Mouse (Mus musculus) embryonic facial prominence, embryonic 11.5 days (tissue): ENCODE measurements around the gene S1pr3. TPM values are rescaled to one million over a fixed set of nuclear protein-coding genes. Genes with fewer than 3 reads are reported as not detected.

Experiments used
- ATAC-seq: fragments of 200-750 bp; cut with Nextera tagmentation; replicated peaks from 2 replicates; pipeline ENCODE4 v1.8.0; 2017; ENCODE audit warnings: low read depth; ENCODE audit not compliant: insufficient number of reproducible peaks, low FRiP score, low TSS enrichment
- DNase-seq: peaks from one replicate; pipeline ENCODE4 v3.0.0-alpha.2; 2015; ENCODE audit warnings: low spot score
- H3K27ac ChIP-seq: fragments of 300-500 bp; sonication (generic); replicated peaks from 2 replicates; pipeline ENCODE4 v1.5.1; 2014; ENCODE audit warnings: mild to moderate bottlenecking, low read depth, low read length, control low read depth
- H3K27me3 ChIP-seq: fragments of 300-500 bp; sonication (generic); 2 replicates; pipeline ENCODE4 v1.6.1; 2014; ENCODE audit warnings: mild to moderate bottlenecking, low read length, moderate library complexity, mixed read lengths; ENCODE audit not compliant: control insufficient read depth, insufficient read depth
- H3K36me3 ChIP-seq: fragments of 300-500 bp; sonication (generic); replicated peaks from 2 replicates; pipeline ENCODE4 v1.6.1; 2014; ENCODE audit warnings: low read depth, mild to moderate bottlenecking, low read length, moderate library complexity, mixed read lengths; ENCODE audit not compliant: control insufficient read depth, insufficient read depth
- H3K4me1 ChIP-seq: fragments of 300-500 bp; sonication (generic); 2 replicates; pipeline ENCODE4 v1.6.1; 2014; ENCODE audit warnings: low read length, mixed read lengths; ENCODE audit not compliant: control insufficient read depth, insufficient read depth
- H3K4me2 ChIP-seq: fragments of 300-500 bp; sonication (generic); 2 replicates; pipeline ENCODE4 v1.6.1; 2014; ENCODE audit warnings: low read depth, mild to moderate bottlenecking, control low read depth, low read length, moderate library complexity
- H3K4me3 ChIP-seq: fragments of 300-500 bp; sonication (generic); 2 replicates; pipeline ENCODE4 v1.5.1; 2014; ENCODE audit warnings: low read depth, low read length, control low read depth
- H3K9ac ChIP-seq: fragments of 300-500 bp; sonication (generic); replicated peaks from 2 replicates; pipeline ENCODE4 v1.6.1; 2014; ENCODE audit warnings: mild to moderate bottlenecking, control low read depth, low read length
- H3K9me3 ChIP-seq: fragments of 300-500 bp; sonication (generic); replicated peaks from 2 replicates; pipeline ENCODE4 v1.6.1; 2016; ENCODE audit warnings: mild to moderate bottlenecking, low read length, inconsistent platforms, mixed read lengths; ENCODE audit not compliant: control insufficient read depth
- WGBS: fragments of 180-500 bp; shearing (Covaris S2); extraction: QIAGEN DNeasy Blood & Tissue Kit; methylation state at CpG from one replicate; pipeline ENCODE4 v1.1.7; 2014; 5-methylcytosine and 5-hydroxymethylcytosine counted together
- polyA plus RNA-seq: library from polyadenylated mRNA; unstranded; fragments of >200 nt; fragmentation: Nextera tagmentation; extraction: Ambion mirVana; gene quantifications from 2 replicates; pipeline ENCODE4 v1.2.1, GENCODE M21; 2014

Gene S1pr3
- polyA plus RNA-seq, 1 experiment from 2014 or later, result 102 TPM

- H3K4me2 ChIP-seq, result peak overlapping the region; percentile 67
- H3K27ac ChIP-seq, result peak overlapping the region; percentile 28; the same call in 1 of the 2 replicates
- H3K36me3 ChIP-seq, result no peaks in the 10 kb centered on the region
- peaks cover 9% of the 10 kb centered on the region for H3K4me1 ChIP-seq
- H3K27me3 ChIP-seq, result no peaks in the 10 kb centered on the region
- H3K9ac ChIP-seq, result peak overlapping the region; percentile 79
- no peaks in the 10 kb centered on the region for H3K9me3 ChIP-seq
- WGBS, result 19% methylated on average over 13 of the region's 13 CpGs
- no peak for ATAC-seq
- peak overlapping the region; percentile 65 for H3K4me3 ChIP-seq
- no peak for DNase-seq
These were observed 760 bp upstream of the S1pr3 start for GRCm38 (mm10) chr13:51407541-51408217.

GRCm38 (mm10) chr13:51409936-51410481 lies 1.6 kb downstream of the S1pr3 start:
- no peaks in the 10 kb centered on the region; the same call in 1 of the 2 replicates for H3K36me3 ChIP-seq
- H3K4me1 ChIP-seq, result peaks cover 14% of the 10 kb centered on the region
- H3K27me3 ChIP-seq, result no peaks in the 10 kb centered on the region
- DNase-seq (no peak), ATAC-seq (no peak)
- peak overlapping the region; percentile 65 for H3K4me3 ChIP-seq
- H3K27ac ChIP-seq, result no peak overlapping the region
- H3K9me3 ChIP-seq, result no peaks in the 10 kb centered on the region
- peak overlapping the region; percentile 67 for H3K4me2 ChIP-seq
- 49% methylated on average over 6 of the region's 6 CpGs for WGBS
- peak overlapping the region; percentile 47 for H3K9ac ChIP-seq

- ATAC-seq (no peak), DNase-seq (no peak)
- Histone ChIP-seq H3K9ac (peak overlapping the region; percentile 30), H3K4me1 (peaks cover 14% of the 10 kb centered on the region), H3K27me3 (no peaks in the 10 kb centered on the region), H3K9me3 (no peaks in the 10 kb centered on the region), H3K4me2 (peak overlapping the region; percentile 67), H3K27ac (peak overlapping the region; percentile 75), H3K4me3 (peak overlapping the region; percentile 65), H3K36me3 (no peaks in the 10 kb centered on the region; the same call in 1 of the 2 replicates)
- WGBS, result 31% methylated on average over 9 of the region's 9 CpGs
These were observed 2.8 kb downstream of the S1pr3 start for GRCm38 (mm10) chr13:51411243-51411642.

GRCm38 (mm10) chr13:51411696-51412430 lies 3.4 kb downstream of the S1pr3 start:
- no peaks in the 10 kb centered on the region; the same call in 1 of the 2 replicates for H3K36me3 ChIP-seq
- H3K4me1 ChIP-seq, result peaks cover 14% of the 10 kb centered on the region
- peak; percentile 83 for DNase-seq
- WGBS, result 16% methylated on average over 12 of the region's 12 CpGs
- no peaks in the 10 kb centered on the region for H3K9me3 ChIP-seq
- no peaks in the 10 kb centered on the region for H3K27me3 ChIP-seq
- peak overlapping the region; percentile 67 for H3K4me2 ChIP-seq
- peak overlapping the region; percentile 75 for H3K27ac ChIP-seq
- H3K9ac ChIP-seq, result peak overlapping the region; percentile 35
- no peak for ATAC-seq
- peak overlapping the region; percentile 65 for H3K4me3 ChIP-seq

- H3K4me1 ChIP-seq, result peaks cover 9% of the 10 kb centered on the region
These were observed 5.0 kb downstream of the S1pr3 start for GRCm38 (mm10) chr13:51413461-51413860.

GRCm38 (mm10) chr13:51416727-51417126 lies 8.3 kb downstream of the S1pr3 start:
- H3K27ac ChIP-seq, result no peak overlapping the region
- no peaks in the 10 kb centered on the region for H3K9me3 ChIP-seq
- H3K36me3 ChIP-seq, result peaks cover 5% of the 10 kb centered on the region; the same call in 1 of the 2 replicates
- H3K4me3 ChIP-seq, result no peak overlapping the region
- H3K4me2 ChIP-seq, result no peak overlapping the region
- WGBS, result 91% methylated on average over 11 of the region's 11 CpGs
- peaks cover 9% of the 10 kb centered on the region for H3K4me1 ChIP-seq
- H3K27me3 ChIP-seq, result no peaks in the 10 kb centered on the region
- no peak for ATAC-seq
- no peak for DNase-seq
- H3K9ac ChIP-seq, result no peak overlapping the region

More at GRCm38 (mm10) chr13:51413461-51413860, 5.0 kb downstream of the S1pr3 start:
- Histone ChIP-seq H3K4me3 (no peak overlapping the region), H3K27me3 (no peaks in the 10 kb centered on the region), H3K9ac (no peak overlapping the region), H3K9me3 (no peaks in the 10 kb centered on the region), H3K27ac (no peak overlapping the region), H3K4me2 (no peak overlapping the region), H3K36me3 (no peaks in the 10 kb centered on the region; the same call in 1 of the 2 replicates)
- WGBS, result 73% methylated on average over 3 of the region's 3 CpGs
- no peak for ATAC-seq
- DNase-seq, result no peak

GRCm38 (mm10) chr13:51417796-51418195 lies 9.4 kb downstream of the S1pr3 start:
- no peak overlapping the region for H3K4me3 ChIP-seq
- ATAC-seq, result no peak
- peak overlapping the region; percentile 47 for H3K9ac ChIP-seq
- peak overlapping the region; percentile 30; the same call in 1 of the 2 replicates for H3K4me2 ChIP-seq
- H3K4me1 ChIP-seq, result peaks cover 4% of the 10 kb centered on the region; the same call in 1 of the 2 replicates
- no peaks in the 10 kb centered on the region for H3K9me3 ChIP-seq
- 56% methylated on average over 6 of the region's 6 CpGs for WGBS
- no peak for DNase-seq
- peaks cover 5% of the 10 kb centered on the region for H3K36me3 ChIP-seq
- H3K27me3 ChIP-seq, result no peaks in the 10 kb centered on the region
- H3K27ac ChIP-seq, result peak overlapping the region; percentile 70
